Mouse (Mus musculus) limb, embryonic 14.5 days (tissue): ENCODE measurements around the gene Adgrg7. TPM values are rescaled to one million over a fixed set of nuclear protein-coding genes. Genes with fewer than 3 reads are reported as not detected.

Source experiments
- ATAC-seq: fragments of 200-750 bp; cut with Nextera tagmentation; 2 replicates; pipeline ENCODE4 v1.8.0; 2017; ENCODE audit warnings: low read depth, moderate number of reproducible peaks, moderate TSS enrichment; ENCODE audit not compliant: low FRiP score
- DNase-seq: peaks from one replicate; pipeline ENCODE4 v3.0.0-alpha.2; 2015; ENCODE audit warnings: low spot score
- H3K27ac ChIP-seq: fragments of 300-500 bp; sonication (generic); replicated peaks from 2 replicates; pipeline ENCODE4 v1.5.1; 2014; ENCODE audit warnings: low read depth, mild to moderate bottlenecking, low read length, moderate library complexity, mixed read lengths
- H3K27me3 ChIP-seq: fragments of 300-500 bp; sonication (generic); 2 replicates; pipeline ENCODE4 v1.6.1; 2014; ENCODE audit warnings: low read length, mixed read lengths; ENCODE audit not compliant: control insufficient read depth, insufficient read depth
- H3K36me3 ChIP-seq: fragments of 300-500 bp; sonication (generic); 2 replicates; pipeline ENCODE4 v1.6.1; 2014; ENCODE audit warnings: mild to moderate bottlenecking, low read length, moderate library complexity, mixed read lengths; ENCODE audit not compliant: control insufficient read depth, insufficient read depth
- H3K4me1 ChIP-seq: fragments of 300-500 bp; sonication (generic); 2 replicates; pipeline ENCODE4 v1.6.1; 2014; ENCODE audit warnings: antibody characterized with exemption, low read length, mixed read lengths; ENCODE audit not compliant: control insufficient read depth, insufficient read depth
- H3K4me2 ChIP-seq: fragments of 300-500 bp; sonication (generic); replicated peaks from 2 replicates; pipeline ENCODE4 v1.6.1; 2014; ENCODE audit warnings: low read depth, mild to moderate bottlenecking, low read length, moderate library complexity; ENCODE audit not compliant: severe bottlenecking
- H3K4me3 ChIP-seq: fragments of 300-500 bp; sonication (generic); replicated peaks from 2 replicates; pipeline ENCODE4 v1.5.1; 2014; ENCODE audit warnings: low read length
- H3K9ac ChIP-seq: fragments of 300-500 bp; sonication (generic); 2 replicates; pipeline ENCODE4 v1.6.1; 2014; ENCODE audit warnings: mild to moderate bottlenecking, low read depth, low read length, moderate library complexity; ENCODE audit not compliant: severe bottlenecking
- H3K9me3 ChIP-seq: fragments of 300-500 bp; sonication (generic); 2 replicates; pipeline ENCODE4 v1.6.1; 2016; ENCODE audit warnings: low read length; ENCODE audit not compliant: control insufficient read depth
- POLR2A ChIP-seq: fragments of 200-500 bp; IDR thresholded peaks from 2 replicates; pipeline ENCODE4 v1.8.0; 2012; ENCODE audit warnings: inconsistent platforms, mild to moderate bottlenecking, moderate library complexity, borderline replicate concordance; ENCODE audit not compliant: insufficient read depth, insufficient read length; ENCODE audit errors: extremely low read depth
- WGBS: fragments of 180-500 bp; shearing (Covaris S2); extraction: QIAGEN DNeasy Blood & Tissue Kit; methylation state at CpG from one replicate; pipeline ENCODE4 v1.1.7; 2014; 5-methylcytosine and 5-hydroxymethylcytosine counted together
- polyA plus RNA-seq, 2 experiments: library from polyadenylated mRNA; depleted of rRNA in 1 of 2; stranded (reverse) in 1 of 2; unstranded in 1 of 2; fragments of >200 nt; fragmentation: Nextera tagmentation in 1 of 2; extraction: Ambion mirVana in 1 of 2; gene quantifications; 2 replicates each; pipeline versions ENCODE4 v1.2.1 to v1.2.3; 2012 to 2014

The Adgrg7 gene
- polyA plus RNA-seq, 2 experiments = 0.03 TPM; not detected in 1

- Histone ChIP-seq H3K4me1 (no peaks in the 10 kb centered on the region), H3K36me3 (peaks cover 23% of the 10 kb centered on the region), H3K27ac (no peak overlapping the region), H3K4me3 (no peak overlapping the region), H3K9me3 (no peaks in the 10 kb centered on the region), H3K9ac (no peak overlapping the region), H3K27me3 (no peaks in the 10 kb centered on the region), H3K4me2 (no peak overlapping the region)
- TF ChIP-seq POLR2A = no peak
- ATAC-seq (no peak), DNase-seq (no peak)
- 76% methylated on average over 8 of the region's 8 CpGs for WGBS
These were observed 114.5 kb downstream of the Adgrg7 start for GRCm38 (mm10) chr16:56681010-56681645.

GRCm38 (mm10) chr16:56677146-56677545, 118.5 kb downstream of the Adgrg7 start:
- no peak for TF ChIP-seq POLR2A
- Histone ChIP-seq H3K27me3 (no peaks in the 10 kb centered on the region), H3K27ac (no peak overlapping the region), H3K4me1 (no peaks in the 10 kb centered on the region), H3K9me3 (no peaks in the 10 kb centered on the region), H3K4me3 (no peak overlapping the region), H3K9ac (no peak overlapping the region), H3K36me3 (no peaks in the 10 kb centered on the region), H3K4me2 (no peak overlapping the region)
- DNase-seq (peak; percentile 35), ATAC-seq (no peak)
- WGBS = 79% methylated on average over 4 of the region's 4 CpGs

Other genes with a start within 250 kb of the Adgrg7 start
- 116 and 138 TPM in 2 replicates for gene Tfg, start 78.4 kb downstream of the Adgrg7 start, polyA plus RNA-seq (2012; rRNA removed)
- gene Tfg, start 78.4 kb downstream of the Adgrg7 start, polyA plus RNA-seq (2014; fragmentation: Nextera tagmentation; extraction: Ambion mirVana) = 154 and 156 TPM in 2 replicates
- 36.4 and 40.5 TPM in 2 replicates for gene Tmem45a, start 90.3 kb upstream of the Adgrg7 start, polyA plus RNA-seq (2012; rRNA removed)
- gene Tmem45a, start 90.3 kb upstream of the Adgrg7 start, polyA plus RNA-seq (2014; fragmentation: Nextera tagmentation; extraction: Ambion mirVana) = 80.3 and 99.4 TPM in 2 replicates
- 0.10 TPM in 1 of 2 replicates, not detected in the other for gene Lnp1, start 132.2 kb upstream of the Adgrg7 start, polyA plus RNA-seq (2012; rRNA removed)
- gene Lnp1, start 132.2 kb upstream of the Adgrg7 start, polyA plus RNA-seq (2014; fragmentation: Nextera tagmentation; extraction: Ambion mirVana) = not detected in 2 replicates